Mouse (Mus musculus): ENCODE results near the gene Smarcd1.
"Not testable (repeated sequence)": the region's sequence is repeated elsewhere in the genome, so short reads cannot be mapped to it uniquely, and the experiment has no call there.

Gene Smarcd1

GRCm38 (mm10) chr15:99714206-99714605, 12.3 kb downstream of the Smarcd1 start:
- DNase-seq (ENCODE audit: low spot score in 2 of 2) = no peak

GRCm38 (mm10) chr15:99714858-99715257, 12.9 kb downstream of the Smarcd1 start:
- DNase-seq (ENCODE audit: low spot score in 2 of 2) = peak; percentile 80 to 93

- DNase-seq (ENCODE audit: low spot score in 2 of 2) = peak; percentile 76 to 77
Measured at GRCm38 (mm10) chr15:99715361-99715865, 13.5 kb downstream of the Smarcd1 start.

- peak; percentile 48 to 56 for DNase-seq (ENCODE audit: low spot score in 2 of 2)
Measured at GRCm38 (mm10) chr15:99715982-99716746, 14.2 kb downstream of the Smarcd1 start.

- peak in 1 of 2 experiments; percentile 53 for DNase-seq (ENCODE audit: low spot score in 2 of 2)
Measured at GRCm38 (mm10) chr15:99716814-99717213, 14.9 kb downstream of the Smarcd1 start.

GRCm38 (mm10) chr15:99717386-99718334, 15.7 kb downstream of the Smarcd1 start, which contains the start of gene Gpd1:
TSS of gene Gpd1 (plus strand) at chr15:99717515.
- peak; percentile 67 to 72 for DNase-seq (ENCODE audit: low spot score in 2 of 2)

GRCm38 (mm10) chr15:99718461-99719021, 16.6 kb downstream of the Smarcd1 start:
- DNase-seq (ENCODE audit: low spot score in 2 of 2) = no peak

GRCm38 (mm10) chr15:99719865-99720264, 17.9 kb downstream of the Smarcd1 start:
- no peak for DNase-seq (ENCODE audit: low spot score in 2 of 2)

GRCm38 (mm10) chr15:99721921-99722743, 20.2 kb downstream of the Smarcd1 start:
- no peak for DNase-seq (ENCODE audit: low spot score in 2 of 2)

GRCm38 (mm10) chr15:99723120-99723514, 21.2 kb downstream of the Smarcd1 start:
- DNase-seq (ENCODE audit: low spot score in 2 of 2) = no peak

GRCm38 (mm10) chr15:99723515-99724291, 21.8 kb downstream of the Smarcd1 start:
- DNase-seq (ENCODE audit: low spot score in 2 of 2) = peak; percentile 51 to 66

GRCm38 (mm10) chr15:99724292-99725021, 22.5 kb downstream of the Smarcd1 start:
- DNase-seq (ENCODE audit: low spot score in 2 of 2) = peak; percentile 77 to 78

- peak; percentile 96 to 98 for DNase-seq (ENCODE audit: low spot score in 2 of 2)
Measured at GRCm38 (mm10) chr15:99725341-99726155, 23.6 kb downstream of the Smarcd1 start, which contains the start of gene Cox14. TSS of gene Cox14 (plus strand) at chr15:99725618.

GRCm38 (mm10) chr15:99726549-99726948, 24.6 kb downstream of the Smarcd1 start:
- DNase-seq (ENCODE audit: low spot score in 2 of 2) = no peak

- DNase-seq (ENCODE audit: low spot score in 2 of 2) = not testable (repeated sequence)
Measured at GRCm38 (mm10) chr15:99727039-99727438, 25.1 kb downstream of the Smarcd1 start.

- DNase-seq (ENCODE audit: low spot score in 2 of 2) = no peak
Measured at GRCm38 (mm10) chr15:99727525-99727924, 25.6 kb downstream of the Smarcd1 start.

GRCm38 (mm10) chr15:99728211-99728610, 26.3 kb downstream of the Smarcd1 start:
- DNase-seq (ENCODE audit: low spot score in 2 of 2) = no peak

GRCm38 (mm10) chr15:99729056-99729783, 27.3 kb downstream of the Smarcd1 start:
- no peak for DNase-seq (ENCODE audit: low spot score in 2 of 2)
